Mouse (Mus musculus): ENCODE data around the gene Hdac4. TPM values are rescaled to one million over a fixed set of nuclear protein-coding genes. Genes with fewer than 3 reads are reported as not detected.

Gene Hdac4
- polyA plus RNA-seq, 2 experiments from 2014 or later = 46.3 to 62.1 TPM

- no peak for ATAC-seq
Measured at GRCm38 (mm10) chr1:92129751-92130150, 65.7 kb downstream of the Hdac4 start.

GRCm38 (mm10) chr1:92127785-92128184, 67.7 kb downstream of the Hdac4 start:
- peak; percentile 13 for ATAC-seq

- ATAC-seq = no peak
Measured at GRCm38 (mm10) chr1:92127366-92127765, 68.1 kb downstream of the Hdac4 start.

- no peak for ATAC-seq
Measured at GRCm38 (mm10) chr1:92124497-92125201, 70.8 kb downstream of the Hdac4 start.

GRCm38 (mm10) chr1:92119303-92119702, 76.2 kb downstream of the Hdac4 start:
- ATAC-seq = peak; percentile 89

GRCm38 (mm10) chr1:92117597-92117996, 77.9 kb downstream of the Hdac4 start:
- no peak for ATAC-seq

GRCm38 (mm10) chr1:92116169-92116568, 79.3 kb downstream of the Hdac4 start:
- ATAC-seq = no peak

GRCm38 (mm10) chr1:92114091-92114490, 81.4 kb downstream of the Hdac4 start:
- no peak for ATAC-seq

GRCm38 (mm10) chr1:92113243-92114009, 82.1 kb downstream of the Hdac4 start:
- ATAC-seq = no peak

GRCm38 (mm10) chr1:92112591-92112990, 82.9 kb downstream of the Hdac4 start:
- no peak for ATAC-seq

GRCm38 (mm10) chr1:92111551-92111950, 83.9 kb downstream of the Hdac4 start:
- ATAC-seq = no peak

GRCm38 (mm10) chr1:92111026-92111425, 84.5 kb downstream of the Hdac4 start:
- no peak for ATAC-seq

GRCm38 (mm10) chr1:92109221-92109620, 86.3 kb downstream of the Hdac4 start:
- no peak for ATAC-seq

GRCm38 (mm10) chr1:92108556-92108955, 86.9 kb downstream of the Hdac4 start:
- ATAC-seq = no peak

- no peak for ATAC-seq
Measured at GRCm38 (mm10) chr1:92107996-92108395, 87.5 kb downstream of the Hdac4 start.

- no peak for ATAC-seq
Measured at GRCm38 (mm10) chr1:92107521-92107920, 88.0 kb downstream of the Hdac4 start.

- ATAC-seq = no peak
Measured at GRCm38 (mm10) chr1:92106486-92107160, 88.9 kb downstream of the Hdac4 start.

- no peak for ATAC-seq
Measured at GRCm38 (mm10) chr1:92104718-92105117, 90.8 kb downstream of the Hdac4 start.

GRCm38 (mm10) chr1:92103971-92104370, 91.5 kb downstream of the Hdac4 start:
- ATAC-seq = no peak

GRCm38 (mm10) chr1:92103377-92103776, 92.1 kb downstream of the Hdac4 start:
- ATAC-seq = peak; percentile 43

GRCm38 (mm10) chr1:92102825-92103224, 92.7 kb downstream of the Hdac4 start:
- peak; percentile 86 for ATAC-seq

- ATAC-seq = no peak
Measured at GRCm38 (mm10) chr1:92100371-92100891, 95.1 kb downstream of the Hdac4 start.

- no peak for ATAC-seq
Measured at GRCm38 (mm10) chr1:92099964-92100363, 95.5 kb downstream of the Hdac4 start.

Data from activated CD4-positive, CD25-positive, alpha-beta regulatory T cell, adult 4 months (primary cell).